Mouse (Mus musculus): ENCODE results near the gene Rnf217.

Gene Rnf217

DNA sequence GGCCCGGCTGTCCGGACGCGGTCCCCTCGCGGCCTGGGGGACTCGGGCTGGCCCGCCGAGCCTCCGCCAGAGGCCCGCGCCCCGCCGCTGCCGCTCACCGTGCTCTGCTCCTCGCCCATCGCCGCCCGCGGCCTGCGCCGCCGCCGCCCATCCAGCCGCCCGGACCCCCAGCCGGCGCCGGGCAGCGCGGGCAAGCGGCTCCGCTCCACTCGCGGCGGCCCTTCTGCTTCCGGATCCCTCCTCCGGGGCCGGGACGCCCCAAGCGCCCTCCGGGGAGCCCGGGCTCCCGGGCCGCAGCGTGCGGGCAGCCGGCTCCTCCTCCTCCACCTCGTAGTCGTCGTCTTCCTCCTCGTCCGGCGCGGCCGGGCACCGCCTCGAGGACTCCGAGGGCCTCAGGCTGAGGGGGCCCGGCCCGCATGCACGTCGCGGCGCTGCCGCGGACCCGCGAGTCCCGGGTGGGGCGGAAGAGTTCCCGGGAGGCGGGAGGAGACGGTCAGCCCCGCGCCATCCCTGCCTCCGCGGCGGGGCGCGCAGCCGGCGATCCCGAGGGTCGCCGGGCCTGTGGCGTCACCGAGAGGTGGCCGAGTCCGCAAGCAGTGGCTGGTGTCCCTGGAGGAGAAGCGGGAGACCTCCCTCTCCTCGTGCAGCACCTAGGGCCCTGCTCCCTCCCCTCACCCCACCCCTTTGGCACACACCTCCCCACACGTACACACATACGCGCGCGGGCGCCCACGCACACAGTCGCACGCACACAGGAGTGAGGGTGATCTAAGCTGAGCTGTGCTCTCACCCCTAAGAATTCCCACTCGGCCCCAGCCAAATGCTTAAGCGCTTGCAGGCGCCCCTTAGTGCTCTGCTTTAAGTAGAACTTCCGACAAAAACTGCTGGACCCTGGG lies at the start of gene Rnf217:
Rnf217 (minus strand) TSS at position 119 of the 896 bp plus-strand sequence.
- peak; percentile 63 to 70 for DNase-seq (ENCODE audit: low spot score in 2 of 2)

DNA sequence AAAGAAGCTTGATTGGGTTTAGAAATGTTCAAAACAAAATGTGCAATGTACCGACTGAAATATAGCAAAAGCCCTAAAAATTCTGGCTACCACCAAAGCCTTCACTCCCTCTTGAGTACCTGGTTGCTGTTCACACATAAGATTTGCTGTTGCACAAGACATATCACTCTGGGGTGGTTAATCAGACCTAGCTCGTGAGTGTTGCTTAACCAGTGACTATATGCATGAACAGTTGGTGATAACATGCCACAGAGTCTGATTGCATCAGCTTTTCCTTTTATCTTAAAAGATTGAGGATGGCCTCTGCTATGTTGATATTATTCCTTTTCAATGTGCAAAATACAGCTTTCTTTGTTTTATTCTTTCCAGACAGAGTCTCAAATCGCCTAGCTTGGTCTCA lies 38.3 kb upstream of the Rnf217 start:
- no peak for DNase-seq (ENCODE audit: low spot score in 2 of 2)

DNA sequence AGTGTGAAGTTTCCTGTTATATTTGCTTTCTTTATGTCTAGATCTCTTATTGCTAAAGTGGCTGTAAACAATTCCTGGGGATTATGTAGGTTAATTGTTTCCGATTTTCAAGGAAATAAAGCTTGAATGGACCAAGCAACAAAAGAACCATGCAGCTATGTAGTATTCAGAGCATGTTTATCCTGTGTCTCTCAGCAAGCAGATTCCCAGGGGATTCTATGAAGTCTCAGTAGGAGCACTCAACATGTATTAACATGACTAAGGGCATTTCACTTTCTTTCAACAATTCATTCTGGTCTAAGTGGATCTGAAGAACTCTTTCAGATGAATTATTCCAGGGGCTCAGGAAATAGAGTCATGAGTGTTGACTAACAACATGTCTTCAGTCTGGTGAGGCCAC lies 37.1 kb upstream of the Rnf217 start:
- no peak for DNase-seq (ENCODE audit: low spot score in 2 of 2)

DNA sequence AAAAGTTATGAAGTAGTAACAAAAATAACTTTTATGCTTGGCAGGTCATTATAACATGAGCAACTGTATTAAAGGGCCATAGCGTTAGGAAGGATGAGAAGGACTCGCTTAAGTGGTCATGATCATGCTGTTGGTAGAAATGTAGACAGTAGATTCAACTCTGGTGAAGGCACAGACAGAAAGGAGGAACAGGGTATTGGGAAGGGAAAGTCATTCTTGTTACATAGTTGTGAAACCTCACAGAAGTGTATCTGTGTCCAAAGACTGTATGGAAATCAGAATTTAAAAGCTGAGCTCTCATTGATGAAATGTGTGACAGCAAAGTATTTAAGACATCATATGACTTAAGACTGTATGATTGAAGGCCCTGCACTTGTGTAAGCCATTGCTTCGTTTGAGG lies 26.1 kb upstream of the Rnf217 start:
- DNase-seq (ENCODE audit: low spot score in 2 of 2), result no peak

DNA sequence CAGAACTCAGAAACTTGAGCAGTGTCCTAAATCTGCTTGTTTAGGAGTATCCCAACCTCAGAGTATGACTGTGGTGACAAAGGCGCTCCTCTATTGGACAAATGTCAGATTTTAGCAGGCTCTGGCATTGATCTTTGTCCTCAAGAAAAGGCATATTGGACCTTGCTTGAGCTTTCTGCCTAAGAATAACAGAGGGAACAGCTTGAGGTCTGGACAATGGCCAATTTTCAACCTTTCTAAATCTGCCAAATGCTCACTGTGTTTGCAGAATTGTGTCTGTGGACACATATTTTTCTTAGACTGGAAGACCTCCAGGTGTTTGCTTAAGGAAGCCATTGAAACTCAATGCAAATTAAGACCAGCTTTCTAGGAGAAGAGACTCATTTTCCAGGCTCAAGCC lies 23.0 kb upstream of the Rnf217 start:
- DNase-seq (ENCODE audit: low spot score in 2 of 2), result no peak

DNA sequence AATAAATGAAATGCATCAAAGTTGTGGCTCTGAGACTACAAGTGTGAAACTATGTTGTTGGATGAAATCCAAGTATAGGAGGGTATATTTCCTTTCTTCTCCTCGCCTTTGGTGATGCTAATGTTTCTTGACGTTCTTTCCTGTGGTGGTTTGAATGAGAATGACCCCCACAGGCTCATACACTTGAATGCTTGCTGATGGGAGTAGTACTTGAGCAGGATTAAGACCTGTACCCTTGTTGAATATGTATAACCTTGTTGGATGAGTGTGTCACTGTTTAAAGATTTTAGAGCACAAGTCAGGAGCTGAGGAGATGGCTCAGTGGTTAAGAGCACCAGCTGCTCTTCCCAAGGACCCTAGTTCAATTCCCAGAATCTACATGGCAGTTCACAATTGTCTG lies 6.4 kb upstream of the Rnf217 start:
- DNase-seq (ENCODE audit: low spot score in 2 of 2), result no peak

DNA sequence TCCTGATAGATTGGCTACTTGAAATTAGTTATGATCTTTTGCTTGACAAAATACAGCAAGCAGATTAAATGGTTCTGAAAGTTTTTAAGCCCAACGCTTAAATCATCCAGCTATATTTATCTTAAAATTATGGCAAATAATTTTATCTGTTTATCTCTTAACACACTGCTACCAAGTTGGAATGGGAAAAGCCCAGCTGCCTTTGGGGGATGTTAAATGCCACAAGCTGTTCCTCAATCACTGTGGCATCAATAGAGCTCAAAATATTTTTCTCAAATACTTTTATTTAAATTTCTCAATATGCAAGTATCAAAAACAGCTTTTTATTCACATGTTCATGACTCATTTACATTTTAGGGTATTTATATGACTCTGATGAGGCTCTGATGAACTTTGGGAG lies 5.1 kb upstream of the Rnf217 start:
- DNase-seq (ENCODE audit: low spot score in 2 of 2), result no peak

DNA sequence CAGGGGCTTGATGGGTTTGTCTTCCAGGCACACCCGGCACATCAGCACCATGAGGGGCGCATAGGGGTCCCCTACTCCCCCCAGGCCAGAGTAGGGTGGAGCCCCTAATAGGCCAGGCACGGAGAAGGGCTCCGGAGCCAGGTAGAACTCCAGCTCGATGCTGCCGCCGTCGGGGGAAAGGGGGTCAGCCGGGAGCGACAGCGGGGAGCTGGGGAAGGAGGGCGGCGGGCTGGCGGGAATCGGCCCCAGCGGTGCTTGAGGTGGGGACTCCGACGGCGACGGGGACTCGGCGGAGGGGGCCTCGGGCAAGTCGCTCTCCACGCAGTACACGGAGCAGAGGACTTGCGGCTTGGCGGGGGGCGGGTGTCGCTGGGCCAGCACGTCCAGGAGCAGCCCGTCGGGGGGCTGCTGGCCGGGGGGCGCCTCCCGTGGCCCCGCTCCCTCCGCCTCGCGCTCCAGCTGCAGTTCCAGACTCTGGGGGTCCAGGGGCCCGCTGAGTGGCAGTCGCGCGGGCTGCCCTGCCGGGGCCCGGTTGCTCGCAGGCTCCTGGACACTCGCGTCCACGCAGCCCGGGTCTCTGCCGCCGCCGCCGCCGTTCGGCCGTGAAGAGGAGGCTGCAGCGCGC lies 431 bp downstream of the Rnf217 start:
- DNase-seq (ENCODE audit: low spot score in 2 of 2), result peak in 1 of 2 experiments; percentile 44

DNA sequence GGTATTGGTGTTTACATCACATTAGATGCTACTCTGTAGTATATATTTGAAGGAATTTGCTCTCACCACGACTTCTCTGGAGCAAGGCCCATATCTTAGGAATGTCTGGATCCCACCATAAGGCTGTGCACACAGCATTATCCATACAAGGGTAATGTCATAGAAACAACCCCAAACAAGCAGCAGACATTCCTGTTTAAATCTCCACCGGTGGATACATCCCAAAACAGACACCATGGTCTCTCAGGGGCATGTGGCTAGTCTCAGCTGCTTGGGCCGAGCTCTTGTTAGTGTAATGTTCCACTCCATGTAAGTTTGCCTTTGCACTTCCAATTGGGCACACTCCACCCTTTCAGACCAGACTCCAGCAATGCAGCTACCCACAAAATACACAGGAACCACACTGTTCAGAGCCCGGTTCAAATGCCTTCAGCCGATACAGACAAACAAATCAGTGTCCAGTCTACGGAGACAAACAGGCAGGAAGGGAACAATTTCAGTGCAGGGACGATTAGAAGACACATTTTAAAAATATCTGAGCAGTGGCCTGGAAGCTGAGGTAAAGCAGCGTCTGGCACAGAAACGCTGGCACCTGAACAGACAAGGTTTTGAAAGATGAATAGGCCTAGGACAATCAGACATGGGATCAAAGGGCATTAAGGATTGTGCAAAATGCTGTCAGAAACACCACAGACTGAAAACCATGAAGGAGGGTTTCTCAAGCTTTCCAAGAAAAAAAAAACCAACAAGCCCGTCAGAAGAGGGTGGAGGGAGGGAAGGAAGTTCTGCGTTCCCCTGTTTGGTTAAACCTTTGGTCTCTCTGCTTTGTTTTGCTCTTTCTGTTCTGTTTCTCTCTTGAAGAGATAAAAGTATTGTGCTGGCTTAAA lies 1.8 kb downstream of the Rnf217 start:
- no peak for DNase-seq (ENCODE audit: low spot score in 2 of 2)

DNA sequence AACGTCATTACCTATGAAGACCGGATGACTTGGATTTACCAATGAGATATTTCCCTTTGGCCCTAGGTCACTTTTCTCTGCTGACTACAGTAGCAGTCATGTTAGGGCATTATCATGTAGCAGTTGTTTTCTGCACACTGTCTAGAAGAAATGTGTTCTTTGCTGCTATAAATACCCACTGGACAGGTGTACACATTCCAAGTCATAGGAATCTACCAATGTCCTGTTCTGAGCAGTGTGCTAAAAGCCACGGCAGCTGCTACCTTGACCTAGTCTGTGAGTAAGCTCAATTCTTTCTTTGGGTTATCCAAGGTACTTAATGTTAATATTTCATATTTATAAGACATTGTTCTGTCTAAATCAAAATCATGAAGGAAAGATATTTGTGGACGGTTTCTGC lies 5.1 kb downstream of the Rnf217 start:
- DNase-seq (ENCODE audit: low spot score in 2 of 2), result no peak

DNA sequence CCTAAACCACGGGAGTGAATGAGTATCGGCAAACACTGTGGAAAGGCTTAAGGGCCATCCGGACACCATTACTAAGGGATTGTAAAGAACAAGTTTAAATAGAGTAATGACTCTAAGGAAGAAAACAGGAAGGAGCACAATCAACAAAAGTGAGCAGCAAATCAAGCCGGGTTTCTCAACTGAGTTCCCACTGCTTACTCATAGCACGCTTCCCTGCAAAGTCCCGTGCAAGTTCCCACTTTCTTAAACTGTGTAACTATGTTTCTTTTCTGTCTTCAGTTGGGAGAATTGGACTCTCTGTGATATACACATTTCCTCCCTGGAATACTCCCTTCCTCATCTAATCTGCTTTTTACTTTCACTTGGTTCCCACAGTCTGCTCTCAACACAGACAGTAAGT lies 8.9 kb downstream of the Rnf217 start:
- DNase-seq (ENCODE audit: low spot score in 2 of 2), result no peak

DNA sequence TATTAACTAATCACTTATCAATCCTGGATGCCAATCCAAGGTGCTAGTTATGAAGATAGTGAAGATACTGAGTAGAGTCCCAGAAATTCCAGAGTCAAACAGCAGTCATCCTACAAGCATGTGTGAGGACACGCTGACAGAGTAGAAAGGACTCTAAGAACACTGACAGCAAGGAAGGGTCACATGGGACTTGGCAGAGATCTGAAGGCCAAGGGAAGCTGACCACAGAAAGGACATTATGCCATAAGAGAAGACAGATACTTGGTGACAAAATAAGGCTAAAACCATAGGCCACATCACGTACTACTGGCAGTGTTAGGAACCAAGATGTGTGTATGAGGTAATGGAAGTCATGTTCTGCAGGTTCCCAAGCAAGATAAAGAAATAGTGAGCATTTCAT lies 11.1 kb downstream of the Rnf217 start:
- no peak for DNase-seq (ENCODE audit: low spot score in 2 of 2)

DNA sequence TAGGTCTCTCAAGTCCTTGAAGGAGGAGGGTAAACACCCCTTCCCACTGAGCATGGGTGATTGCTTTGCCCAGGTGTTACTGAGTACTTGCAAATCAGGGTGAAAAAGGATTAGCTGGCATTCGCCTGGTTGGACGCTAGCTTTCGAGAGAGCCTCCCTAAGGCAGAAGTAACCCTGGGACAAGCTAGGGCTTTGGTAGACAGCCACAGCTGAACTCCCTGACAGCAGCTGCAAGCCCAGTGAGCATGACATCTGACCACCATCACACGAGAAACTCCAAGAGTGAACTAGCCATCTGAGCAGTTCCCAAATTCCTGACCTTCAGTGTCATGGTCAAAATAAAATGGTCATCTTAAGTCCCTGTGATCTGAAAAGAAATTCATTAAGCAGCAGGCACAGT lies 12.2 kb downstream of the Rnf217 start:
- DNase-seq (ENCODE audit: low spot score in 2 of 2), result no peak

DNA sequence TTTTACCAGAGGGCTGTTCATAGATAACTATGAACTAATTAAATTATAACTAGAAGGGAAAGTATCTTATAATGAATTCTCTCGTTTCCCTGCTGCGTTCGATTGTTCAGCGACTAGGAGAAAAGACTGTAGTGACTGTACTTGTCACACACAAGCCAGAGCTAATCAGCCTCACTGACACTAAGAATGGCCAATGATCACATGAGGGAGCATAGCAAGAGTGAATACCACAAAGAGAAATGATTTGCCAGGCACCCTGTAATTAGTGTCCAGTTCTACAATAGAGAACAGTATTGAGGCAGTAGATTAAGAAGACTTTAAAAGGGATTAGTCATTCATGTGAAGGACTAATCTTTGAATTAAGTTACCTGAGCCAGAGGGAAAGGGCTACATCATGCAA lies 13.7 kb downstream of the Rnf217 start:
- DNase-seq (ENCODE audit: low spot score in 2 of 2), result no peak

DNA sequence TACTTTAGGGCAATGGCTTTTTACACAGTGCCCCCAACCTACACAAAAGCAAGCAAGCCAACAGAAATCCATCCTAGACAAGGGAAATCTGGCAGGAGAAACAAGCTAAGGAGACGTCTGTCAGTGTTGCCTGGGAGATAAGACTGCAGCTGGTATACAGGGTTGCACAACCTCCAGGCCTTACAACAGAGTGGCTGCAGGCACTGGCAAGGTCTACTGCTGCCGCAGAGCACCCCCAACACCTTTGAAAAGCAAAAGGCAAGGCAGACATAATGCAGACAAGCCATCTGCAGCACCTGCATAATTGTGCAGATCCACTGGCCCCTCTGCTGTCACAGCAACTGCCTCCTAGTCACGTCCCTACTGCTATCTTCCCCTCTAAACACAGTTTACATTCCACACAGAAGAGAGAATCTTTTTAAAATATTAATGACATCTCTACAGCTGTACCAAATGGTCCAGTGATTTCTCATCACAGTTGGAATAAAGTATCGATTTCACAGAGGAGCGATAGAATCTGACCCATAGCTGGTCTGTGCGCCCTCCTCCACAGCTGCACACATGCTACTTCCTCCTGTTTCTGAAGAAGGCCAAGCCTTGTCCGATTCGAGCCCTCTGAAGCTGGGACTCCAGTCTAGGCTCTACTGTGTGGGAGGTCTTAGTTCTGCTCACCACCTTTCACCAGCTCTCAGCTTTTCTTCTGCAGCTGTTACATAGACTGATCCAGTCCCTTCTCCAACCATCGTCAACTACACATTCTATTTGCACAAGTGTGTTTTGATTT lies 16.1 kb downstream of the Rnf217 start:
- no peak for DNase-seq (ENCODE audit: low spot score in 2 of 2)

DNA sequence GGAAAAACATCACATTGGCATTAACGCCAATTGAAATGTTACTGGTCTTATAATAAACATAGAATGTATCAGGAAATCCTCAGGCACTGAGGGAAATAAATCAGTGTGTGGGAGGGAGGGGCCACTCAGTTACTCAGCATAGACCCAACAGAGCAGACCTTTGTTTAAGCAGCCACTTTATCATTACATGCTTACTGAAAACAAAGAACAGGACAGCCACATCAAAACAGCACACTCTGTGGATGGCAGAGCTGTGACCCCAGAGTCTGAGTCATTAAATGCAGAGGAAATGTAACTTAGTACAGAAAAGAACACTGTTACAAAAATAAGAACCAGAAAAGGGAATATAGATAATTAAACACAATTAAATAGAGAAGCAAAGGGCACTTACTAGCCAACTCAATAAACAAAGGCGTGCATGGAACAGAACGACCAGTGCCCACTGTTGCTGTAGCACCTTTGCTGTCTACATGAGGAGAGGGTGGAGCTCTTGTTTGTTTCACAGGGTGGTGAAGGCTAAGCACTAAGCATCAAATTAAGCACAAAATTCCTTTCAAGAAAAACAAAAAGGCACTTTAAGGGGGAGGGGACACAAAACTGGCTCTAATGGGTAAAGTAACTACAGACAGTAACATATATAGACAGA lies 16.8 kb downstream of the Rnf217 start:
- DNase-seq (ENCODE audit: low spot score in 2 of 2), result no peak

DNA sequence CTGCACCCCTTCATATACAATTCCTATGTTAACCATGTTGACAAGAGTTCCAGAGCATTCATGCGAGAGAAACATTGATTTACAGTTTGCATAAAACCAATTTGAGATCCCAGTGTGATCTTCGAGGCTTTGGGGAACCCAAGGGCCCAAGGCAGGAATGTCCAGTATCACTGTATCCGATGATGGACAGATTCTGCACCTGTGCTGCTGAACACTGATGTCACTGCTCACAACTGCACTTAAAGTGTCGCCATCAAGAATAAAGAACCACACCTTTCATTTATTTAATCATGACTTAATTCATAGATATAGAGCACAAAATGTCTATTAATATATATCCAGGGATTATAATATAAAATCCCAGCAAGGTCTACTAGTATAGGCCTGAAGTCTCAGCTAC lies 28.3 kb downstream of the Rnf217 start:
- DNase-seq (ENCODE audit: low spot score in 2 of 2), result no peak

DNA sequence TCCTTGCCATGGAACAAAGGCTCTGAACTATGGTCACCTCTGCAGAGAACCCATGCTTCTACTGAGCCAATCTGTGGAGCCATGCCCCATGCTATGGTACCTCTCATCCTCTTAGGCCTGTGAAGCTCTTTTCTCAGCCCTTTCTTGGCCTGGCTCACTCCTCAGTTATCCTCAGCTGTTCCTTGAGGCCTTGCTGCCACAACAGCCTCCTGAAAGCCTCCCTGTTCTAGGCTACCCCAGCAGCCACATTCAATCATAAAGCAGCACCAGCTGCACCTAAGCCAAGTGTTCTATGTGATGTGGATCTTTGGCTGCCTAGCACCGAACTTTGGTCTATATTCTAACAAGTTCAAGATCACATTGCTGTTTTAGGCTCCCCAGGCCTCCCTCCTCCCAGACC lies 28.9 kb downstream of the Rnf217 start:
- DNase-seq (ENCODE audit: low spot score in 2 of 2), result no peak

DNA sequence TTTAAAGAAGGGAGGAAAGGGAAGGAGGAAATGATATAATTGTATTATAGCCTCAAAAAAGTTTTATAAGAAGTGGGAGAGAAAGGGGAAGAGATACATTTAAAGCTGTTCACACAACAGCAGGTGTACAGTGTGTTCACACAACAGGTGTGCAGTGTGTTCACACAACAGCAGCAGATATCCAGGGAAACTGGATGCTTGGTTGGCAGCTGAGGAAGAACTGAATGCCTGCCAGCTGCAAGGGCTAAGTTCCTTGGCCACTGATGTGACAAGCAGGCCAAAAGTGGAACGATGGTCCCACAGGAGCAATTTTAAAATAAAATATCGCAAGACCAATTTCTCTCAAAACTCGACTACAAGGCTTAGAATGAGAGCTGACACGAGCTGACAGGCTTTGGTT lies 35.7 kb downstream of the Rnf217 start:
- DNase-seq (ENCODE audit: low spot score in 2 of 2), result no peak

DNA sequence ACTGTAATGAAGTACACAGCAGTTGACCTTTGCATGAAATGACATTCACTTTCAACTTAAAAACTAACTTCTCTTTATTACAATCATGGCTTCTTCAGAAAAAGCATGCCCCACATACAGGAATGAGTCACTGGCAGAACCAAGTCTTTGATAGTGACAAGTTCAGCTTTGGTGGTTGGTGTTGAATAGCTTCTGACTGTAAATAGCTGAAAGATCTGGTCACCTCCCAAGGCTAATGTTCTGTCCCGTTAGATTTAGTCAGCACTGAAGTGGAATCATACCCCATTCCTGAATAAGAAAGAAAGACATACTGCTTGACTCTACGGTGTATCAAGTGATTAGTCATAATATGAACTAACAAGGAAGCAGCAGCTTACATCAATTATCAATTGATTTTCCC lies 51.7 kb downstream of the Rnf217 start:
- no peak for DNase-seq (ENCODE audit: low spot score in 2 of 2)

DNA sequence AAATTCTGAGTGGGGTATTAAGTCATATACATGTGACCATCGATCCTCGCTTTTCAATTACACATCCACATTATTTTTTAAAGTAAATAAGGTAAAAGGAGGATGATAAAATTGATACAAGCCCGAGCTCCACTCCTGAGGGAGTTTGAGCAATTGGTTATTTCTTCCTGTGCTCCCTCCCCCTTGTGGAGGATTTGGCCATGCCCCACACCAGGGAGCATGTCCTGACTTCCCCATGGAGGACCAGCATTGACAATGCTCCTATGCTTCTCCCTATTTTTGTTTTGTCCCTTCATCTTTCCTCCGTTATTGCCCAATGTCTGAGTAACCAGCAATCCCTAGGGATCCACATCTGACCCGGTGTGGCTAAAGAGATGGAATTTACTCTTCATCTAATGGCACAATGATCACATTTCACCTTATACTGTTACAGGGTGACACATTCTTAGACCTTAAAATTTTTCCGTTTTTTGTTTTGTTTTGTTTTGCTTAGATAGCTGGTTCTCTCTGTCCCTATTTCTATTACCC lies 53.5 kb downstream of the Rnf217 start:
- DNase-seq (ENCODE audit: low spot score in 2 of 2), result no peak

Measured in frontal cortex, postnatal 10 days (tissue).